Mouse (Mus musculus) NIH3T3 (cell line): Measurements from ENCODE around the gene Hist1h3i.

Source experiments
- DNase-seq: peaks from one replicate; pipeline ENCODE4 v3.0.0-alpha.2; 2012; ENCODE audit warnings: low read depth

Gene Hist1h3i

DNA sequence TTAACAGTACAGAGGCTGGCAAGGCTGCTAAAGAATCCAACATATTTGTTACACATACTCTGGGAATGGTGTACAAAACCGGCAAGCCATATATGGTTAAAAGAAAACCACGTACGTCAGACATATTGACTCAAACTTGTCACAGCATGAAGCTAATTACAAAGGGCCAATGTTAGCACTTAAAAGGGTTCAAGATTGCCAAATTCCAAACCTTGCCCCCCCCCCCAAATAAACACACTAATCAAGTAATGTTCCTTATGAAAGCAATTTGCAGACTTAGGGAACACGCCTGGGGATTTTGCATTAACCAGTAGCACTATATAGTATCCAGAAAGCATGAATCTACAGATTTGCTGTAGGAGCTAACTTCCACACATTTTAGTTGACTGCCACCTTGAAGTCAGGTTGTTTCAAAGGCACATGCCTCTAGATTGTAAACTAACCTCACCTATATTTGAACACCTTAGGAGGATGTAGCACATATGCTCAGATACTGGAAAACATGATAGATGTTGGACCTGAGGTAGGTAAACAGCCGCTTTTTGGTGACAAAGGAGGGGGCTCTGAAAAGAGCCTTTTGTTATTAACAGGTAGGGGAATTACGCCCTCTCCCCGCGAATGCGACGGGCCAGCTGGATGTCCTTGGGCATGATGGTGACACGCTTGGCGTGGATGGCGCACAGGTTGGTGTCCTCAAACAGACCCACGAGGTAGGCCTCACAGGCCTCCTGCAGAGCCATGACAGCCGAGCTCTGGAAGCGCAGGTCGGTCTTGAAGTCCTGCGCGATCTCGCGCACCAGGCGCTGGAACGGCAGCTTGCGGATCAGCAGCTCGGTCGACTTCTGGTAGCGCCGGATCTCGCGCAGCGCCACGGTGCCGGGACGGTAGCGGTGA is 562 bp downstream of the Hist1h3i start:
- peak; percentile 57 for DNase-seq

DNA sequence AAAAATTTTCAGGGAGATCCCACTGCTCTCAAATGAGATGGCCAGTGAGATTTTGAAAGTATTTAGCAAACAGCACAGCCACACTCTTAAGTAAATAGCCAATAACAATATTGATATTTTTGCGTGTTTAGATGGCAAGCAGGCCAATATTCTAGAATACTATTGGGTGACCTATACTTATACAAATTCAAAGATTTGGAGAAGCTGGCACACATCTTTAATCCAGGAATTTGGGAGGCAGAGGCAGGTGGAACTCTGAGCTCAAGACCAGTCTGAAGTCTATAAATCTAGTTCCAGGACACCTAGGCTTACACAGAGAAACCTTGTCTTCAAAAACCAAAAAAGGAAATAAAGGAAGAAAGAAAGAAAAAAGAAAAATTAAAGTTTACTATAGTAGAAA is 1.5 kb downstream of the Hist1h3i start:
- no peak for DNase-seq

DNA sequence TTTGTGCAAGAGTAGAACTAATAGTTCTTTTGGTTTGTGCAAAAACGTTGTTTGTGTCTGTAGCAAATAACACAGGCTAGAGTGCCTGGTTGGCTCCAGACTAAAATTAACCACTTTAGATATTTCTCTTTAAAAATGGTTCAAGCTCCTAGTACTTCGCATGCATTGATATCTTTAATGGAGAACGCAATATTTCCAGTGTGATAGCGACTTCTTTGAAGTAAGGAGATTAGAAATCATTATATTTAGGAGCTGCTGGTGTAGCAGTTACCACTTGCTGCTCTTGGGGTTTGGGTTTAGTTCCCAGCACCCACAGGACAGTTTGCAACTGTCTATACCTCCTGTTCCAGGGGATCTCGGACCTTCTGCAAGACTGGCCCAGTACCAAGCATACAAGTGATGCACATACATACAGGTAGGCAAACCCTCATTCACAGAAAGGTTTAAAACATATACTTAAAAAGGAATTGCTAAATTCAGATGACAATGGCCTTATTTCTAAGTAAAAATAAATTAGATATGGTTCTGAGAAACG is 2.1 kb downstream of the Hist1h3i start:
- no peak for DNase-seq

DNA sequence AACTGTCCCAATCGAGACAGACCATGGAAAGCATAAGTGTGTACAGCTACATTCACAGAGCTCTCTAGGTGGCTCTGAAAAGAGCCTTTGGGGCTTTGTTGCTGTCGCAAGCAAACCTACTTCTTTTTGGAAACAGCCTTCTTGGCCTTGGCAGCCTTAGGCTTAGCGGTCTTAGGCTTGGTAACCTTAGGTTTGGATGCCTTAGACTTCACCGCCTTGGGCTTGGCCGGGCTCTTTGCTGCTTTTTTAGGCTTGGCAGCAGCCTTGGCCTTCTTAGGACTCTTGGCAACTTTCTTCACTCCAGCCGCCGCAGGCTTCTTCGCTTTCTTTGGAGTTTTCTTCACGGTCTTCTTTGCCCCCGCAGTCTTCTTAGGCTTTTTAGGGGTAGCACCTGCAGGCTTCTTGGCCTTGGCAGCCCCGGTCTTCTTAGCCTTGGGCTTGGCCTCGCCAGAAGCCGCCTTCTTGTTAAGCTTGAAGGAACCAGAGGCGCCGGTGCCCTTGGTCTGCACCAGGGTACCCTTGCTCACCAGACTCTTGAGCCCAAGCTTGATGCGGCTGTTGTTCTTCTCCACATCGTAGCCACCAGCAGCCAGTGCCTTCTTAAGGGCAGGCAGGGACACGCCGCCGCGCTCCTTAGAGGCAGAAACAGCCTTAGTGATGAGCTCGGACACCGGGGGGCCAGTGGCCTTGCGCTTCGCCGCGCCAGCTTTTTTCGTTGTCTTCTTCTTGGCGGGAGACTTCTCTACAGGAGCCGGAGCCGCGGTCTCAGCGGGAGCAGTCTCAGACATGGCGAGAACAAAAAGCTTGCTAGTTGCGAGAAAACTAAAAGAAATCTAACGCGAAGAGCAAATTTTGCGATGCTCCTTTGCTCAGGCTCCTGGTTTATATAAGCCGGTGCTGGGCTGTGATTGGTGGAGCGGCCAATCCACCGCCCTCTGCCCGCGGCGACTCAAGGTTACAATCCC is 3.1 kb downstream of the Hist1h3i start, which contains the start of gene Hist1h1b:
TSS of gene Hist1h1b (minus strand) at position 859 of the 965 bp plus-strand sequence.
- peak; percentile 80 for DNase-seq

DNA sequence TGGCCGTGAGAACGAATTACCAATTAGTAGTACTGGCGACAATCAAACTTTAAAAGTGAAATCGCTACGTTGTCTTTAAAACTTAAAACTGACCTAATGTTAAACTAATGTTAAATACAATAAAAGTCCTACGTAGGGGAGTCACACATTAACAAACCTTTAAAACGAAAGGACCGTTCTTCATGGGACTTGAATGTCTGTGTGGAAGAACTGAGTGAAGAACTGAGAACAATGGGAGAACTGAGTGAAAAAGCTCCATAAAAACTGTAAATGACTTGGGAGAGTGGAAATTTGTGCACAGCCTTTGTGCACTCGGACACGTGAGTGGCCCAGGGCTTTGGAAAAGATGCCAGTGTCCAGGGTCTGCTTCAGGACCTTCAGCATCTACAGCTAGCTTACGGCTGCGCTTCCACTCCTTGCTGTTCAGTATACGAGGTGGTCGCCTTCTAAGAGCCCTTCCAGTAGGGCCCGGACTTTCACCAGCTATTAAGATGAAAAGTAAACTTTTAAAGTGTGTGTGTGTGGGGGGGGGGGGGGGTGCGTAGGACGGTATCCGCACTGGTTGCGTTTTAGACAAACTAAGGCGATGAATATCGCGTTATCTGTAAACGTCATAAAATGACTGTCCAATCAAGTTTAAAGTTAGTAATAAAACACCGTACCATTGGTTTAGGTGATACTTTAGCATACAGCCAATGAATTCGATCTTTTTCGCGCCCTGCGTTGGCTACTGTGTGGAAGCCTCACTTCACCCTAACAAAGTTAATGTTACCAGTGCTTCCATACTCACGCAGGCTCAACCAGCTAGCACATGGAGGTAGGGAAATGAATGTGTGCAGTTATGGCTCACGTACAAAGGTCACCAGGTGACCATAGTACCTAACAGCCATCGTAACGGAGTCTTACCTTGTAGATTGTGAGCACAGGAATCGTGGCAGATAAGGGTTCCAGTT is 4.1 kb downstream of the Hist1h3i start:
- DNase-seq, result peak; percentile 89

DNA sequence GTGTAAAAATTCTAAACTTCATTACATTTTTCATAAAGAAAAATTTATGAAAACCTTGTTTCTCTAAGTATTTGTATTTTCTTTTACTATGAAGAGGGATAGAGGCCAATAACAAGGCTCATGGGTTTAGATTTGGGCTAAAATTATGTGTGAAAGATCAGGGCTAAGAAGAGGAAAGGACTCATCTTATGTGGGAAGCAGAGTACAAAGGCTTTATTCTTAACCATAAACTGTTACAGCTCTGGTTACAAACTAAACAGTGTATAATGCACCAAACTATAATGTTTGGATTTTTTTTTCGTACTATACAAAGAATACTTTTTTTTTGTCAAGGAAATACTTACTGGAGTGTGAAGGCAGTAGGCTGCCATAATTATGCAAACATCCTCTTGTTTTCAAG is 27.5 kb downstream of the Hist1h3i start:
- DNase-seq, result no peak

DNA sequence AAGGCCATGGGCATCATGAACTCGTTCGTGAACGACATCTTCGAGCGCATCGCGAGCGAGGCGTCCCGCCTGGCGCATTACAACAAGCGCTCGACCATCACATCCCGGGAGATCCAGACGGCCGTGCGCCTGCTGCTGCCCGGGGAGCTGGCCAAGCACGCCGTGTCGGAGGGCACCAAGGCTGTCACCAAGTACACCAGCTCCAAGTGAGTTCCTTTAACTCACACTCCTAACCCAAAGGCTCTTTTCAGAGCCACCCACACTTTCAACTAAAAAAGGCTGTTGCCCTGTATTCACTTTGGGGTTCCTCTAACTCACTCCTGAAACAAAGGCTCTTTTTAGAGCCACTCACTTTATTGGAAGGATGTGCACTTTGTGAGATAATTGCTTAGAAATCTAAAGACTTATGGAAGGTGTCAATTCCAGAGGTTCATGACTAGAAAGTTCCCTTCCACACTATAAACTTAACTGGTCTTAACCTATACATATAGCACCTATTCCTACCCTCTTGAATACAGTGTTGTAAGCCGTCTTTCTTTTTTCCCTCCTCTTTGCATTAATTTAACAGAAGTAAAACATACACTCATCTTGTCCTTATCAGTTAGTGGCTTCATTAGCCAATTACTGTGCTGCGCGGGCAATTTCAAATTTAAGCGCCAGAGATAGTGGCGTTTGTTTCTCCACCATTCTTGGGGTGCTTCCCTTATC is 28.7 kb downstream of the Hist1h3i start:
- DNase-seq, result peak; percentile 44

DNA sequence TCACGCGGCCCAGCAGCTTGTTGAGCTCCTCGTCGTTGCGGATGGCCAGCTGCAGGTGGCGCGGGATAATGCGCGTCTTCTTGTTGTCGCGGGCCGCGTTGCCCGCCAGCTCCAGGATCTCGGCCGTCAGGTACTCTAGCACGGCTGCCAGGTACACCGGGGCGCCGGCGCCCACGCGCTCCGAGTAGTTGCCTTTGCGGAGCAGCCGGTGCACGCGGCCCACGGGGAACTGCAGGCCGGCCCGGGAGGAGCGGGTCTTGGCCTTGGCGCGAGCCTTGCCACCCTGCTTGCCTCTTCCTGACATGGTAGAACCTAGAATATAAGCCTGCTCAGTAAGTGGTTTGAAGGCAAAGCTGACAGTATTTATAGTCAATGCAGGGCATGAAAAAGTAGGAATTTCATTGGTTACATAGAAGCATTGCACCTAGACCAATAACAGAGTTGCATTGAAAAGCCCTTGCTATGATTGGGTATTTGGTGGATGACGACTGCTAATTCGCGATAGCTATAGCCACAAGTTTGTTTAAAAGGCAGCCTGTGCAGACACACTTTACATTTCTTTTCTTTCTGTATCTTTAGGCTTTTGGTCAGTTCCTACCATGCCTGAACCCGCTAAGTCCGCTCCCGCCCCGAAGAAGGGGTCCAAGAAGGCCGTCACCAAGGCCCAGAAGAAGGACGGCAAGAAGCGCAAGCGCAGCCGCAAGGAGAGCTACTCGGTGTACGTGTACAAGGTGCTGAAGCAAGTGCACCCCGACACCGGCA is 29.5 kb downstream of the Hist1h3i start, which contains the start of the genes Hist1h2ak and Hist1h2bn:
TSS of gene Hist1h2ak (minus strand) at position 304 of the 762 bp plus-strand sequence.
TSS of gene Hist1h2bn (plus strand) at position 600 of the 762 bp plus-strand sequence.
- DNase-seq, result peak; percentile 83

DNA sequence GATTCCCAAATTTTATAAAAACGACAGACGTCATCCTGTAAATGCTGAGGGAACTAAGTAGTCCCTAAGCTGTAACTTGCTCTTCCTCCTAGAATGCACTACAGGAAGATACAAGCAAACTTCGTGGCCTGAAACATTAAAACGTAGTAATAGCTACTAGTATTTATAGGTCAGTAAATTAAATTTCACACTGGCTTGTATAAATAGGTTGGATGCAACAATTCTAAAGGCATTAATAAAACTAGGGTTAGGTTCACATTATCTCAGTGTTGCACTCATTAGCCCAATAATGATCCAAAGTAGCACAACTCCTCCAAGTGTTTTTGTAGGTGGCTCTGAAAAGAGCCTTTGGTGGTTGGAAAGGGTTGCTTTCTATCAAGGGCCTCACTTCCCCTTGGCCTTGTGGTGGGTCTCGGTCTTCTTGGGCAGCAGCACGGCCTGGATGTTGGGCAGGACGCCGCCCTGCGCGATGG is 30.1 kb downstream of the Hist1h3i start:
- DNase-seq, result peak; percentile 13

DNA sequence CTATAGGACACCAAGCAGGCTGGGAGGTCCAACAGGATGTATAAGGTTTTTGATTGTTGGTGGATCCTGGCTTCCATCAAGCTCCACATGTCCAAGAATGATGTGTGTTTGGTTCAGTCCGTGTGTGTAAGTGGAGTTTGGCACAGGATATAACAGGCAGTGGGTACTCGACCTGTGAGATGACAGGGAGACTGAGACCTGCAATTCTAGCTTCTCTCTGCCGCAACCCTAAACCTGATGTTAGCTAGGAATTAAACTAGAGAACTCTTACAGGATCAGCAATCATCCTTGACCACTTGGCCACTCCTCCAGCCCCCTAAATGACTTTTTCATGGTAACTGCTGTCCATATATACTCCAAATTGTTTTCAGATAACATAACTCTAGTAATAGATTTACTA is 30.8 kb downstream of the Hist1h3i start:
- DNase-seq, result no peak

DNA sequence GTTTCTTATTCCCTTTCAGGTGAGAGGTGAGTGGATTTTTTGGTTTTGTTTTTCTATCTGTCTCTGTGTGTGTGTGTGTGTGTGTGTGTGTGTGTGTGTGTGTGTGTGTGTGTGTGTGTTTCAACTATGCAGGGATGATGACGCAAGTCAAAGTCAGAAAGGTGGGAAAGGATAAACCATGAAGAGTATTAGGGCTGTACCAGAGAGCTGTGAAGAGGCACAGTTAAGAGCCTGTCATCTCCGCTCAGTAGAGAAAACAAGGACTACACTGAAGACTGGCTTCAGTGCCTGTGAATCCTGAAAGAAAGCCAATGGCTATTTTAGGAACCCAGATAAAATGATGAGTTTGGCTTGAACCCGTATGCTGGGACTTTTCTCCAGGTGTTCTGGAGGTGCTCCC is 31.3 kb downstream of the Hist1h3i start:
- DNase-seq, result no peak

DNA sequence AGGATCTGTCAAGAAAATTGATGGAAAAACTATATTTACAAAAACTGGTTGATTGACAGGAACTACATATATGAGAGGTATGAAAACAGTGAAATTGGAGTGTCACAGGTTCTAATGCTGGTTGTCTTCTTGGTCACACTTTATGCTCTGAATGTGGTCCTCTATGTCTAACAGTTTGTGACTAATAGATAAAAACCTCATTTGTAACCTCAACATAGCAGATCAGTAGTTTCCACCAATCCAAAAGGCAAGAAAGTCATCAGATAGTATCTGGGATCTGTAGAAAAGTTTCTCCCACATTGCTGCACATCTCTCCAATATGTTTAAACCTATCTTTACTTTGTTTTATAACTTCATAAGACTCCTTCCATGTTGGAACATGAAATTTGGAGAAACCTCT is 31.8 kb downstream of the Hist1h3i start:
- DNase-seq, result no peak

DNA sequence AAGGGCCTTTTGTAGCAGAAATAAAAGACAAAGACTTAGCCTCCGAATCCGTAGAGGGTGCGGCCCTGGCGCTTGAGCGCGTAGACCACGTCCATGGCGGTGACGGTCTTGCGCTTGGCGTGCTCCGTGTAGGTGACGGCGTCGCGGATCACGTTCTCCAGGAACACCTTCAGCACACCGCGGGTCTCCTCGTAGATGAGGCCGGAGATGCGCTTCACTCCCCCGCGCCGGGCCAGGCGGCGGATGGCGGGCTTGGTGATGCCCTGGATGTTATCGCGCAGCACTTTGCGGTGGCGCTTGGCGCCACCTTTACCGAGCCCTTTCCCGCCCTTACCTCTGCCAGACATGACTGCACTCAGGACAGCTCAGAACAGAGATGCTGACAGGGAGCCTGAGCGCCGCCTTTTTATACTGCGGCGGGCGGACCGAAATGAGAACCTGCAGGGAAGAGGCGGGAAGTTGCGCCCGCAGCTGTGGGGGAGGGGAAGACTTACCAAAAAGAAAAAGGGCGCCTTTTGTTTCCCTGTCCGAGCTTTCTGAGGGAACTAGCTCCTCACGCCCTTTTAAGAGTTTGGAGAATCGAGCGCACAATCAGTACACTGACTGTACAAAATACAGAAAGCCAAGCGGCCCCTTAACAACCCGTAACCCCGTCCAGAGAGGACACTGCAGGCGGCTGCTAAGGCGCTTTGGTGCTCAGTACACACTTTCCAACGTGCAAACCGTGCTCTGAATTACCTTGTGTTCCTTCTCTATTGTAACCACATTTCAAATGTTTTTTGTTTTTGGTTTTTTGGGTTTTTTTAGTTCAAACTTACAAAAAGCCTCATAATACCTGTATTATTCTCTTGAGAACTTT is 32.8 kb downstream of the Hist1h3i start, which contains the start of gene Hist1h4k:
TSS of gene Hist1h4k (minus strand) at position 347 of the 859 bp plus-strand sequence.
- DNase-seq, result peak; percentile 91

DNA sequence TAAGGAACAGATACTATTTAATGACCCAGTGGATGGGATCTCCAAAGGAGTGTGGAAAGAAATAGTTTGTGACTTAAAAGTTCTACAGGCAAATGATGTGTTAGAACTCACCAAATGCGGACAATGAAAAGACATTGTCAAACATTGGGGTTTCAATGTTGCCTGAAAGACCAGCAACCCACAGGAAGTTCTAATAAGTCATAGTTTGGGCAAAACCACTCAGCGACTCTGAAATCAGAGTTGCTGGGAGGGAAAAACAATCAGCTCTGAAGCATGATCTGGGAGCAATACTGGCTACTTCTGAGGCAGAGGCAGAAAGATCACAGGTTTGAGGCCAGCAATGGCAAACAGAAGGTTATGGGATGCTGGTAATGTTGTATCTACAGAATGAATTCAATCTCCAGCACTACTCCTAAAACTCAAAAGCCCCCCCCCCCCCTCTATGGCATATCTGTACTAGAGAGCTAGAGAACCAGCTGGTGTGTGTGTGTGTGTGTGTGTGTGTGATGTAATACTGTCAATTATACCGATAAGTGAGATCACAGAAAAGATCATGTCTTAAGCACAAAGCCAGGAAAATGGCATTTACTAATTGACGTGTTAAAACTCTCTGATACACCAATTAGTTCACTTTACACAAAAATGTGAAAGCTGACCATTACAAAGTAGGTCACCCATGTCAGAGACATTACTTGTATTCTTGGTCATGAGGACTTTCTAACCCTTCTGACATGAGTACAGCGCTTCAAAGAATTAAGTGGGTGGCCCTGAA is 33.6 kb downstream of the Hist1h3i start:
- DNase-seq, result peak; percentile 26

DNA sequence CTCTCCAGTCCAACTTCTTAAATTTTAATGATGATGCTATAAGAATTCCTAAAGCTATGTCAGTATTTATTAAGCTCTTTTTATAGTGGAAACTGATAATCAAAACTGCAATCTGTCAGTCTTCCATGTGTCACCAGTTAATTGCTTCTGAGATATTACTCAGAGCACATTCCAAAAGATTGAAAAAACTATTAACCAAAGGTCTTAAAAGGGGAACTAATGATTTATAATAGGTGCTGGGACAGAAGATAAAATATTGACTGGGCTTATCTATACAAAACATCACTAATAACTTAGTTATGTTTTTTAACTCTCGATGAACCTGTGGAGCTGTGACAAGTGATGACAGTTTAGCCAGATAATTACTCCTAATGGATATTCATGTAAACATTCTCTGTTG is 38.2 kb downstream of the Hist1h3i start:
- DNase-seq, result no peak

DNA sequence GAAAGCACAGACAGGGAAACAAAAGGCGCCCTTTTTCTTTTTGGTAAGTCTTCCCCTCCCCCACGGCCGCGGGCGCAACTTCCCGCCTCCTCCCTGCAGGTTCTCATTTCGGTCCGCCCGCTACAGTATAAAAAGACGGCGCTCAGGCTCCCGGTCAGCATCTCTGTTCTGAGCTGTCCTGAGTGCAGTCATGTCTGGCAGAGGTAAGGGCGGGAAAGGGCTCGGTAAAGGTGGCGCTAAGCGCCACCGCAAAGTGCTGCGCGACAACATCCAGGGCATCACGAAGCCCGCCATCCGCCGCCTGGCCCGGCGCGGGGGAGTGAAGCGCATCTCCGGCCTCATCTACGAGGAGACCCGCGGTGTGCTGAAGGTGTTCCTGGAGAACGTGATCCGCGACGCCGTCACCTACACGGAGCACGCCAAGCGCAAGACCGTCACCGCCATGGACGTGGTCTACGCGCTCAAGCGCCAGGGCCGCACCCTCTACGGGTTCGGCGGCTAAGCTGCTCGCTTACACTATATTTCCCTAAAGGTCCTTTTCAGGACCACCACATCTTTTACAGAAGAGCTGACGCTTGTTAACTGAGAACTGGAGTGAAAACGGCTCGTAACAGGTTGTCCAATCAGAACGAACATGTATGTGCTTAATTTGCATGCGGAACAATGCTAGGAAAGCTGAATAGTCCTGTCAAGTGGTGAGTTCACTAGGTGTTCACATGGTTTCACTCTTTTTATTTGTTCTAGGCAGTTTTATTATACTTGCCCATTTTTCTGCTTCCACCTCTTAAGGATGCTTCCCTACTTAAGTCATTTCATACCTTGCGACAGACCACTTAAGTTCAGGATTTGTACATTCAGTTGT is 48.0 kb downstream of the Hist1h3i start, which contains the start of gene Hist1h4j:
TSS of gene Hist1h4j (plus strand) at position 159 of the 862 bp plus-strand sequence.
- DNase-seq, result peak; percentile 86
